Mouse (Mus musculus) cerebellum, adult 11-12 months (tissue): Measurements from ENCODE around the gene Phb.

Experiments
- DNase-seq: peaks from one replicate; pipeline ENCODE4 v3.0.0; 2022

Phb gene

GRCm38 (mm10) chr11:95666529-95667149, at the start of gene Phb:
Phb (plus strand) TSS chr11:95666957.
- DNase-seq = peak; percentile 96

- peak; percentile 6 for DNase-seq
Observed at GRCm38 (mm10) chr11:95617785-95618465, 48.8 kb upstream of the Phb start.

GRCm38 (mm10) chr11:95619081-95619480, 47.7 kb upstream of the Phb start:
- DNase-seq = no peak

- no peak for DNase-seq
Observed at GRCm38 (mm10) chr11:95619886-95620444, 46.8 kb upstream of the Phb start.

- no peak for DNase-seq
Observed at GRCm38 (mm10) chr11:95621010-95621409, 45.7 kb upstream of the Phb start.

GRCm38 (mm10) chr11:95621541-95622130, 45.1 kb upstream of the Phb start:
- DNase-seq = no peak

GRCm38 (mm10) chr11:95622426-95622825, 44.3 kb upstream of the Phb start:
- DNase-seq = no peak

- no peak for DNase-seq
Observed at GRCm38 (mm10) chr11:95630558-95630957, 36.2 kb upstream of the Phb start.

- DNase-seq = no peak
Observed at GRCm38 (mm10) chr11:95631301-95631700, 35.5 kb upstream of the Phb start.

GRCm38 (mm10) chr11:95632474-95632873, 34.3 kb upstream of the Phb start:
- peak; percentile 17 for DNase-seq

GRCm38 (mm10) chr11:95633512-95634000, 33.2 kb upstream of the Phb start:
- no peak for DNase-seq

- no peak for DNase-seq
Observed at GRCm38 (mm10) chr11:95635030-95635429, 31.7 kb upstream of the Phb start.

- no peak for DNase-seq
Observed at GRCm38 (mm10) chr11:95640751-95641150, 26.0 kb upstream of the Phb start.

GRCm38 (mm10) chr11:95642534-95643280, 24.1 kb upstream of the Phb start:
- no peak for DNase-seq

GRCm38 (mm10) chr11:95643856-95644255, 22.9 kb upstream of the Phb start:
- DNase-seq = no peak

GRCm38 (mm10) chr11:95644381-95644780, 22.4 kb upstream of the Phb start:
- DNase-seq = no peak

GRCm38 (mm10) chr11:95645397-95646153, 21.2 kb upstream of the Phb start:
- no peak for DNase-seq

- DNase-seq = no peak
Observed at GRCm38 (mm10) chr11:95646154-95646490, 20.6 kb upstream of the Phb start.

- DNase-seq = no peak
Observed at GRCm38 (mm10) chr11:95647791-95648190, 19.0 kb upstream of the Phb start.

GRCm38 (mm10) chr11:95648827-95649226, 17.9 kb upstream of the Phb start:
- DNase-seq = peak; percentile 27

GRCm38 (mm10) chr11:95649560-95649959, 17.2 kb upstream of the Phb start:
- no peak for DNase-seq

GRCm38 (mm10) chr11:95650001-95650400, 16.8 kb upstream of the Phb start:
- no peak for DNase-seq
